Mouse (Mus musculus) liver, embryonic 12.5 days (tissue): ENCODE data around the gene Churc1. TPM values are rescaled to one million over a fixed set of nuclear protein-coding genes. Genes with fewer than 3 reads are reported as not detected.
"Not testable (repeated sequence)": the region's sequence is repeated elsewhere in the genome, so short reads cannot be mapped to it uniquely, and the experiment has no call there.

ENCODE experiments used
- ATAC-seq: fragments of 200-750 bp; cut with Nextera tagmentation; 2 replicates; pipeline ENCODE4 v1.8.0; 2017; ENCODE audit warnings: moderate number of reproducible peaks, mild to moderate bottlenecking, moderate library complexity
- H3K27ac ChIP-seq: fragments of 300-500 bp; sonication (generic); 2 replicates; pipeline ENCODE4 v1.5.1; 2016; ENCODE audit warnings: mild to moderate bottlenecking
- H3K27me3 ChIP-seq: fragments of 300-500 bp; sonication (generic); replicated peaks from 2 replicates; pipeline ENCODE4 v1.6.1; 2016; ENCODE audit warnings: mild to moderate bottlenecking, moderate library complexity
- H3K36me3 ChIP-seq: fragments of 300-500 bp; sonication (generic); 2 replicates; pipeline ENCODE4 v1.6.1; 2016; ENCODE audit warnings: mild to moderate bottlenecking, moderate library complexity
- H3K4me1 ChIP-seq: fragments of 300-500 bp; sonication (generic); 2 replicates; pipeline ENCODE4 v1.6.1; 2016
- H3K4me2 ChIP-seq: fragments of 300-500 bp; sonication (generic); 2 replicates; pipeline ENCODE4 v1.6.1; 2016; ENCODE audit warnings: mild to moderate bottlenecking, moderate library complexity
- H3K4me3 ChIP-seq: fragments of 300-500 bp; sonication (generic); 2 replicates; pipeline ENCODE4 v1.5.1; 2016; ENCODE audit warnings: mild to moderate bottlenecking, moderate library complexity
- H3K9ac ChIP-seq: fragments of 300-500 bp; sonication (generic); 2 replicates; pipeline ENCODE4 v1.6.1; 2016; ENCODE audit warnings: mild to moderate bottlenecking, moderate library complexity
- H3K9me3 ChIP-seq: fragments of 300-500 bp; sonication (generic); replicated peaks from 2 replicates; pipeline ENCODE4 v1.6.1; 2016; ENCODE audit warnings: mild to moderate bottlenecking, moderate library complexity
- WGBS: fragments of 180-500 bp; shearing (Covaris S2); methylation state at CpG from one replicate; pipeline ENCODE4 v1.1.7; 2016; ENCODE audit not compliant: insufficient replicate concordance; 5-methylcytosine and 5-hydroxymethylcytosine counted together
- polyA plus RNA-seq: library from polyadenylated mRNA; unstranded; fragments of >200 nt; fragmentation: Nextera tagmentation; extraction: Ambion mirVana; gene quantifications from 2 replicates; pipeline ENCODE4 v1.2.1, GENCODE M21; 2016

Gene Churc1
- polyA plus RNA-seq, 1 experiment from 2014 or later, result 99.2 TPM

DNA sequence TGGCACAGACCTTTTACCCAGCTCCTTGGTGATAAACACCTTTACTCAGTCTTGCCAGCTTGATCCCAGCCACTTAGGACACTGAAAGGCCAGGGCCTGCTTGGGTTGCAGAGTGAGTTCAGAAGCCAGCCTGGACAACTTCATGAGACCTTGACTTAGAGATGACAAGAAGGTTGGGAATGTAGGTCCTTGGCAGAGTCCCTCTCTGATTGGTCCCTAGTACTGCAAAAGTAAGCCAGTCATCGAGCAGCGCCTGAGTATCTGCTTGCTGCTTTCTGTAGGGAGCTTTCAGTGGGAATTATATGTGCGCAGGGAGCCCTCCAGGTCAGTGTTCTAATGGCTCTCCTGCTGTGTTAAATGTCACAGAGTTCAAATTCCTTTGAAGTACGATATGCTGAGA lies 9.8 kb downstream of the Churc1 start:
- H3K4me1 ChIP-seq, result no peaks in the 10 kb centered on the region
- ATAC-seq, result no peak
- 80% methylated on average over 4 of the region's 4 CpGs for WGBS

DNA sequence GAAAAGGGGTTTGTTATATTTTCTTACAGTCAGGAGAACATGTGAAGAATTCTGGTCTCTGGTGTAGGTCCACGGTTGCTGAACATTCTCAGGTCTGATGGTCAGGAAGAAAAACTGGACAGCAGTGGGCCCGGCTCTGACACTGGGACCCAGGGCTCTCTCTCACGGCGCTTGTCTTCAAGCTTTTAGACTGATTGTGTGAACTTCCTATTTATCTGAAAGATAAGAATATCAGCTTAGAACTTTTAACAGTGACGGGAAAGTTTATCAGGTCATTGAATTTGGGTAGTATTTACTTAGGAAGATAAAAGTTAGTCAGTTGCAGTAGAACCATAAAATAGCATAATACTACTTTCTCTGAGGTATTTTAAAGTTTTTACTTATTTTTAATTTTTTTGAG lies 11.6 kb downstream of the Churc1 start:
- Histone ChIP-seq H3K4me1 (no peaks in the 10 kb centered on the region), H3K4me2 (no peak overlapping the region), H3K27me3 (no peaks in the 10 kb centered on the region), H3K4me3 (no peak overlapping the region), H3K9me3 (no peaks in the 10 kb centered on the region), H3K27ac (no peak overlapping the region), H3K9ac (no peak overlapping the region), H3K36me3 (peaks cover 29% of the 10 kb centered on the region)
- ATAC-seq, result no peak
- WGBS, result 42% methylated on average over 5 of the region's 5 CpGs

More for the DNA sequence above, 9.8 kb downstream of the Churc1 start:
- no peaks in the 10 kb centered on the region for H3K27me3 ChIP-seq
- H3K36me3 ChIP-seq, result peaks cover 21% of the 10 kb centered on the region
- no peak overlapping the region for H3K9ac ChIP-seq
- no peak overlapping the region for H3K4me3 ChIP-seq
- H3K9me3 ChIP-seq, result no peaks in the 10 kb centered on the region
- H3K27ac ChIP-seq, result no peak overlapping the region
- H3K4me2 ChIP-seq, result no peak overlapping the region

DNA sequence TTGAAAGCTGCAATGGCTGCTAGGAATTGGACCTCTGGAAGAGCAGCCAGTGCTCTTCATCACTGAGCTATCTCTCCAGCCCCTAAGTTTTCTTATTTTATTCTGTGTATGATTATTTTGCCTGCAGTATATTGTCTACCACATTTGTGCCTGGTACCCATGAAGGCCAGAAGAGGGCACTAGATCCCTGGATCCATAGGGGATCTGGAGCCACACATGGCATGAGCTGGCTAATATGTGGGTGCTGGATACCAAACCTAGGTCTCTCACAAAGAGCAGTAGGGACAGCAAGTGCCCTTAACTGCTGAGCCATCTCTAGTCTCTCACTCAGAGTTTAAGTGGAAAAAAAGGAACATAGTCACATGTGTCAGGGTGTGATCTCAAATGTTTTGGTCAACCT lies 12.5 kb downstream of the Churc1 start:
- H3K27me3 ChIP-seq, result no peaks in the 10 kb centered on the region
- no peak overlapping the region for H3K9ac ChIP-seq
- H3K36me3 ChIP-seq, result peaks cover 29% of the 10 kb centered on the region
- H3K4me3 ChIP-seq, result no peak overlapping the region
- H3K27ac ChIP-seq, result no peak overlapping the region
- no peaks in the 10 kb centered on the region for H3K9me3 ChIP-seq
- H3K4me2 ChIP-seq, result no peak overlapping the region
- no peak for ATAC-seq
- H3K4me1 ChIP-seq, result no peaks in the 10 kb centered on the region

DNA sequence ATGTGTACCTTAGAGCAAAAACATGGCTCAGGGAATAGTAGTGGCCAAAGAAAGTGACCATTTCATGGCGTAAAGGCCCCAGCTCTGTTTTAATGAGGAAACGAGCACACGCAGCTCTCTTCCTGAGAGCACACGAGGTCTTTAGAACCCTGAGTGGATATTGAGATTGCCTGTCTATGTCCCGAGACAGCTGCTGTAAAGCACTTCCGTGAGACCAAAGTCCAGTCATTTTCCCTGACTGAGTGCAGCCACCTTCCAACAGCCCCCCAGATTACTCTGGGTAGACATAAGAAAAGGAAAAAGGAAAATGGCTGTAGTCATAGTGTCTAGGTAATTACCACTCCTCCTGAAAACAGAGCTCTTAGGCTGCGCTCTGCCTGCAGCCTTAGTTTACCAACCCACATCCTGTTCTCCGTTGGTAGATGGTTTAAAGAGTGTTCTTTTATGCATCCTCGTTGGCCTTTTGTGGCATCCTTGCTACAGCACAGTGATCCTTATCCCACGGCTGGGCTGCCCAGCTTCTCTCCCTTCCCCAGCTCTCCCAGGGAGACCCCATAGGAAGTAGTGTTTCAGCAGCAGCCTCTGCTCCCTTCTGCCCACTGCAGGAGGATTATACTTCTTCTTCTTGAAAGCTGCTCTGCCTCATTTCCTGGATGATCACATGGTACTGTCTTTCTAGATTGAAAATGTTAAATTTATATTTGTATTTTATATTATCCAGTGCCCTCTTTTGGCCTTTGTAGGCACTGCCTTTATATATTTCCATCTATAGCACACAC lies 13.2 kb downstream of the Churc1 start:
- Histone ChIP-seq H3K27me3 (no peaks in the 10 kb centered on the region), H3K4me3 (no peak overlapping the region), H3K4me2 (no peak overlapping the region), H3K27ac (no peak overlapping the region), H3K4me1 (no peaks in the 10 kb centered on the region), H3K36me3 (peaks cover 29% of the 10 kb centered on the region), H3K9me3 (no peaks in the 10 kb centered on the region), H3K9ac (no peak overlapping the region)
- 78% methylated on average over 10 of the region's 10 CpGs for WGBS
- no peak for ATAC-seq

DNA sequence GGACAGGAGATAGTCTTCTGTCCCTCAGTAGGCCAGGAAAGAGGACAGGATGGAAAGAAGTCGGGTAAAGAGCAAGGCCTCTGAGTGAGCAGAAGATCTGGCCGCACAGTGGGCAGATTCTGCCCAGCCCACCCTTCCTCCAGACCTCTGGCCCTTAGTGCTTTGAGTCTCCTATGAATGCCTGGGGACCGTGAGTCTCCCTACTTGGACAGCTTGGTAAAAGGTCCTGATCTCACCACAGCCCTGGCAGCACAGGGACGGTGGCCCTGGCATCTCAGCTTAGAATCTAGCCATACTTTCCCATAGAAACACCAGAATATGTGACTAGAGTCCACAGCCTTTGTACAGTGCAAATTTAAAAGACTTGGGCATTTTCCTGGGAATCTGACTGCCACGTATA lies 14.6 kb downstream of the Churc1 start:
- Histone ChIP-seq H3K4me3 (no peak overlapping the region), H3K9me3 (no peaks in the 10 kb centered on the region), H3K4me2 (no peak overlapping the region), H3K36me3 (peaks cover 29% of the 10 kb centered on the region), H3K27ac (no peak overlapping the region), H3K27me3 (no peaks in the 10 kb centered on the region), H3K9ac (no peak overlapping the region), H3K4me1 (no peaks in the 10 kb centered on the region)
- ATAC-seq, result no peak
- WGBS, result 74% methylated on average over 5 of the region's 5 CpGs

DNA sequence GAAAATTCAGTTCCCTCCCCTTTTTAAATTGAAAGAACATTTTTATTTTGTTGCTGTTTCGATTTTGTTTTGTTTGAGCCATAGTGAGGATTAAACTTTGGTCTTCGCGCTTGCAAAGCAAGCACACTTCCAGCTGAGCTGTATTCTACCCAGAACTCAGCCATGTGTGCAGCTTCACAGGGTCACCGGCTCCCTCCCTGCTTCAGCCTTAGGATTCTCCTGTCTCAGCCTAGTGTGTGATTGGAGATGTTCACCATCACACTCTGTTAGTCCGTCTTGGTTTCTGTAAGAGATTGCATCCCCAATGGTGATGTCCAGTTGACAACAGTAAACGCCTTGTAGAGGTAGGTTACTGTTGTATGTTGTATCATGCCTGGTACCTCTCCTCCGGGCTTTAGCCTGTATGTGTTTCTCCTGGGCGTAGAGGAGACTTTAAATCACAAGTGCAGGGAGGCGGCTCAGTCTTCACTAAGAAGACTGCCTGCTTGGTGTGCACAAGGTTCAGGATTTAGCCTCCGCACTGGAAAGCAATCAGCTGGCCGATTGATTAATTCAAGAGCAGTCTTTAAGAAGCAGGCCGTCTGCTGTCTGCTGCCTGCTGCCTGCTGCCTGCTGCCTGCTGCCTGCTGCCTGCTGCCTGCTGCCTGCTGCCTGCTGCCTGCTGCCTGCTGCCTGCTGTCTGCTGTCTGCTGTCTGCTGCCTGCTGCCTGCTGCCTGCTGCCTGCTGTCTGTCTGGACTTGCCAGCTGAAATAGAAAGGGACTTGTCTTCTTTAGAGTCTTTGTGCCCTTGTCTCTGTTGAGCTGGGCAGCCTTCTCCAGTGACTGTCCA lies 15.5 kb downstream of the Churc1 start:
- H3K4me2 ChIP-seq, result no peak overlapping the region
- H3K9ac ChIP-seq, result no peak overlapping the region
- 78% methylated on average over 12 of the region's 12 CpGs for WGBS
- no peaks in the 10 kb centered on the region for H3K9me3 ChIP-seq
- H3K36me3 ChIP-seq, result peaks cover 23% of the 10 kb centered on the region
- no peaks in the 10 kb centered on the region for H3K4me1 ChIP-seq
- no peak for ATAC-seq
- H3K4me3 ChIP-seq, result no peak overlapping the region
- H3K27ac ChIP-seq, result no peak overlapping the region
- no peaks in the 10 kb centered on the region for H3K27me3 ChIP-seq

DNA sequence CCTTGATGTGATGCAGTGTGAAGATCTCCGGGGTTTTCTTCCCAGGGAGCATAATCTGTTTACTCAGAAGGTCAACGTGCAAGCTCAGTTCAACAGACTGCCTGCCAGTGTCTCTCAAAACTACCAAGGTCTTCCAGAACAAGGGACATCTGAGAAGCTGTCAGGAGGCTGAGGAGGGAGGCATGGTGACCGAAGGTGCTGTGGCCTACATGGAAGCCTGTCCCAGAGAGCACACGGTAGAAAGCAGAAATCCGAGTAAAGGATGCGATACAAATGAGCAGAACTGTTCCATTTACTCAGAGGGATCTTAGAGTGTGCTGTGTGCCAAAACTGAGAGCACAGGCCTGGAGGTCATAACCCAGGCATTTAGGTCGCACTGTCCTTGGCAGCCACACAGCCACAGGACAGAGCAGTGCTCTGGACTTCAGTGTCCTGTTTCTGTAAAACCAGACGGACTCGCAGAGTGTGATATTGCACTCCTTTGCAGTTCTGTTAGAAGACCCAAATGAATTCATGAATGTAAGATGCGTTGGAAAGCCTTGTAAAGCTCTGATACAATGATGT lies 18.8 kb downstream of the Churc1 start:
- H3K27ac ChIP-seq, result no peak overlapping the region
- no peak overlapping the region for H3K4me3 ChIP-seq
- H3K9ac ChIP-seq, result no peak overlapping the region
- H3K27me3 ChIP-seq, result 0 out of 2 replicates have a peak, but pooled peaks cover 2% of the 10 kb centered on the region
- H3K9me3 ChIP-seq, result no peaks in the 10 kb centered on the region
- peaks cover 10% of the 10 kb centered on the region for H3K36me3 ChIP-seq
- H3K4me2 ChIP-seq, result no peak overlapping the region
- H3K4me1 ChIP-seq, result no peaks in the 10 kb centered on the region
- 69% methylated on average over 10 of the region's 10 CpGs for WGBS
- no peak for ATAC-seq

DNA sequence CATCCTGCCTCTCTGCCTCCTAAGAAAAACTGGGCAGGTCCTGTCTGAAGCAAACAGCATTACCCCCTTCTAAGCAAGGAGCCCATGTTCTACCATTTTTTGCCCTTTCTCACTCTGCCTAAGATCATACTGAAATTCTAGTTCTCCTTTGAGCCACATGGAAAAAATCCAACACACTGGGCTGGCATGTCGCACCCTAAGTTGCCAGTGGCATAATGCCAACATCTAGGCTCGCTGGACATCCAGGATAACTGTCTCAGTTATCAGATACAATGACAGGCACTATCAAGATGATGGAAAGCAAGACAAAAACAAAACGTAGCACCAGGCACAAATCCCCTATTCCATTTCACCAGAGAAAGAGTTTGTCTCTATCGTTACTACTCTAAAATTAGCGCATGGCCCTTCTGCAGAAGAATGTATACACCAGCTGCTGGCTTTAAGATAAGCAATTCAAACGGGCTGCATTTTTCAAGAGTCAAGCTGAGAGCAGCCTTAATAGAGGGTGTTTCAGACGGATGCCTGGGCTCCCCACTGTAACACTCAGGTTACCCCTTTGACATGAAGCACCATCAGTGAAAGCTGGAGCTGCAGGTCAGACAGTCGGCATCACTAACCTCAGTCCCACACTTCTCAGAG lies 25.2 kb downstream of the Churc1 start:
- 37% methylated on average over 8 of the region's 8 CpGs for WGBS

DNA sequence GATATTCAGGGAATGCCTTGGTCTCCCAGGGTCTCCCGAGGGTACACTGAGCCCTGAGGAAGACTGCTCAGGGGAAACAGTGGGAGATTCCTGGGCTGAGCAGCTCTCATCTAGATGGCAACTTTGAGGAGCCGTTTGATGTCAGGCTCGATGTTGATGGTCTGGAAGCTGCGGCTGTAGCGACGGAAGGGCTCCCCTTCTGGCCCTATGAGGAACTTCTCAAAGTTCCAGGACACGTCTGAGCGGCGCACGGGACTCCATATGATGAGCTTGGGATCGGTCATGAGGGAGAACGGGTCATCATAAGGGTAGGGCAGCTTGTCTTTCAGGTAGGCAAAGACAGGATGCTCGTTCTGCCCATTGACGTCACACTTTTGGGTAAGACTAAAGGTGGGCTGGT lies 27.2 kb downstream of the Churc1 start:
- not testable (repeated sequence) for H3K4me3 ChIP-seq, H3K9ac ChIP-seq, ATAC-seq, H3K36me3 ChIP-seq, H3K9me3 ChIP-seq, H3K27ac ChIP-seq, H3K4me2 ChIP-seq
- 46% methylated on average over 14 of the region's 14 CpGs for WGBS
- H3K27me3 ChIP-seq, result peaks cover 38% of the 10 kb centered on the region
- peaks cover 12% of the 10 kb centered on the region; the same call in 1 of the 2 replicates for H3K4me1 ChIP-seq

More for the DNA sequence above, 25.2 kb downstream of the Churc1 start:
- Histone ChIP-seq H3K27me3 (peaks cover 22% of the 10 kb centered on the region), H3K4me2 (no peak overlapping the region), H3K27ac (no peak overlapping the region), H3K4me3 (no peak overlapping the region), H3K36me3 (no peaks in the 10 kb centered on the region), H3K4me1 (peaks cover 12% of the 10 kb centered on the region; the same call in 1 of the 2 replicates), H3K9ac (no peak overlapping the region), H3K9me3 (no peaks in the 10 kb centered on the region)
- no peak for ATAC-seq

DNA sequence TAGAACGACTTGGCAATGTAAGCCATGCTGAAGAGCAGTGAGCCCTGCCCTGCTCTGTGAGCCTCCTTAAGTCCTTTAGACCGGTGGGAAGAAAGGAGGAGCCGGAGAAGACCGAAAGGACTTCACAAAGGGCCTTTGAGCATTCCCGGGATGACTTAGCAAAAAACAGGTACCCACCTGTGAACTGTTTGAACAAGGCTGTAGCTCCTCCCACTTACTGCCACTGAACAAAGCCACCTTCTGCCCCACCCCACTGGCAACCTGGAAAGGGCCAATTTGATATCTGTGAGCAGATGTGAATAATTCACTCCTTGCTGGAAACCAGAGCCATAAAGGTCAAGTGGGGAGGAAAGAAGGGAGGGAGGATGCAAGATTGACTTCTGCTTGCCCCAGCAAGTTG lies 30.0 kb downstream of the Churc1 start, which contains the start of gene Gpx2:
Gpx2 (minus strand) TSS at position 205 of the 400 bp plus-strand sequence.
- Histone ChIP-seq H3K9ac (no peak within 1 kb of the TSS), H3K36me3 (no peaks in the 10 kb centered on the region), H3K4me1 (peaks cover 8% of the 10 kb centered on the region; the same call in 1 of the 2 replicates), H3K9me3 (no peaks in the 10 kb centered on the region), H3K4me3 (no peak within 1 kb of the TSS), H3K27me3 (peaks cover 51% of the 10 kb centered on the region), H3K4me2 (no peak within 1 kb of the TSS), H3K27ac (no peak within 1 kb of the TSS)
- ATAC-seq, result no peak
- WGBS, result 71% methylated on average over 5 of the region's 5 CpGs

DNA sequence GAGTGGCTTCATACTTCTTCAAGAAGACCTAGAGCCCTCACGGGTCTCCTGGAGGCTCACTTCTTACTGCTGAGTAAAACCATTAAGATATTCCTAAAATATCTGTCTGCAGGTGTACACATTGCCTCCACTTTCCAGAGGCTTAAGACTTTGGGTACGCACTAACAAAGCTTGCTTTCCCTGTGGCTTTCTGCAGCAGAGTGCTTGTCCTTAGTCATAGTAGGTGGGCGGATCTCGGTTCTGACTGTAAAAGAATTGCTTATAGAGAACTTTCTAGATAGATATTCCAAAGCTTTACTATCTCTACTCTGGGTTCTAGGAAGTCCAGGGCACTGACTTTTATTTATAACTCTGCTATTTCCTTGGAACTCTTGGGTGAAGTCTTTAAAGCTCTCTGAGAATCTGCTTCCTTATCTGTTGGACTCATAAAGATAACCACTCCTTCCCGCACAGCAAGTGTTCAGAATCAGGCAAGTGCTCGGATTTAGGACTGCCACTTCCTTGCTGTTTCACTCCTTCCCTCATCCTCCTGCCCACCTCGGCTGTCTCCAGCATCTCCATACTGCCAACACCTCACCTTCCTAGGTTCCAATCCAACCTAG lies 31.7 kb downstream of the Churc1 start:
- no peaks in the 10 kb centered on the region for H3K9me3 ChIP-seq
- H3K4me3 ChIP-seq, result no peak overlapping the region
- H3K4me2 ChIP-seq, result no peak overlapping the region
- H3K9ac ChIP-seq, result no peak overlapping the region
- no peak overlapping the region for H3K27ac ChIP-seq
- H3K27me3 ChIP-seq, result peaks cover 64% of the 10 kb centered on the region
- ATAC-seq, result no peak
- H3K36me3 ChIP-seq, result no peaks in the 10 kb centered on the region
- no peaks in the 10 kb centered on the region for H3K4me1 ChIP-seq
- 51% methylated on average over 7 of the region's 7 CpGs for WGBS
